Mouse (Mus musculus) CH12.LX (cell line): ENCODE measurements around the gene Maats1.

Source experiments
- CTCF ChIP-seq, 2 experiments: IDR thresholded peaks in 1 of 2; conservative IDR thresholded peaks in 1 of 2; 2 replicates each; pipeline ENCODE4 v1.5.1; 2011 to 2012; ENCODE audit warnings: low read depth in 2 of 2, low read length in 2 of 2, improper control_type of control experiment in 1 of 2, inconsistent platforms in 1 of 2, mild to moderate bottlenecking in 1 of 2, moderate library complexity in 1 of 2
- MAFK ChIP-seq: IDR thresholded peaks from 2 replicates; pipeline ENCODE4 v1.6.1; 2011; ENCODE audit warnings: low read length, improper control_type of control experiment; ENCODE audit not compliant: insufficient replicate concordance
- MAX ChIP-seq: IDR thresholded peaks from 2 replicates; pipeline ENCODE4 v1.6.1; 2011; ENCODE audit warnings: low read length, improper control_type of control experiment
- MXI1 ChIP-seq: IDR thresholded peaks from 2 replicates; pipeline ENCODE4 v1.6.1; 2011; ENCODE audit warnings: mild to moderate bottlenecking, low read depth, low read length, improper control_type of control experiment
- NRF1 ChIP-seq: IDR thresholded peaks from 2 replicates; pipeline ENCODE4 v1.6.1; 2014; ENCODE audit warnings: low read depth, mild to moderate bottlenecking, inconsistent platforms, low read length, improper control_type of control experiment, moderate library complexity
- RAD21 ChIP-seq: IDR thresholded peaks from 2 replicates; pipeline ENCODE4 v1.6.1; 2011; ENCODE audit warnings: low read depth, mild to moderate bottlenecking, low read length, improper control_type of control experiment, moderate library complexity
- TBP ChIP-seq: conservative IDR thresholded peaks from 2 replicates; pipeline ENCODE4 v1.6.1; 2011; ENCODE audit warnings: low read depth, low read length, improper control_type of control experiment
- TCF12 ChIP-seq: IDR thresholded peaks from 2 replicates; pipeline ENCODE4 v1.6.1; 2014; ENCODE audit warnings: low read depth, mild to moderate bottlenecking, inconsistent platforms, low read length, improper control_type of control experiment
- UBTF ChIP-seq: IDR thresholded peaks from 2 replicates; pipeline ENCODE4 v1.6.1; 2012; ENCODE audit warnings: low read depth, mild to moderate bottlenecking, inconsistent platforms, low read length, improper control_type of control experiment, moderate library complexity
- USF1 ChIP-seq: IDR thresholded peaks from 2 replicates; pipeline ENCODE4 v1.6.1; 2014; ENCODE audit warnings: low read depth, mild to moderate bottlenecking, inconsistent platforms, low read length, improper control_type of control experiment

DNA sequence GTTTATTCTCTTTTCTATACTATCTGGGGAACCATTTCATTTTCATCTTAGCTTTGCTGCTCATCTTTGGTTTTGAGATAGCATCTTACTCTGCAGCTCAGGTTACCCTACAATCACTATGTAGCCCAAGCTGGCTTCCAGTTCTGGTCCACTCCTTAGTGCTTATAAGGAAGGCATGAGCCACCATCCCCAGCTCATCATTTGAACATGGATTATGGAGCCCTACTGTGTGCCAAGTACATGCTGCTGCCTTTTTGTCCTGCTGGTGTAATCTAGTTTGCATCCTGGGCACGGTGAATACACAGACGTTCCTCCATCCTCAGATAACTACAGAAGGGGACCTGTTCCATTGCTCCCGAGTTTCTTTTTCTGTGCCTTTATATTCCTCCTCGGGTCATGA is 30.9 kb upstream of the Maats1 start:
- TF ChIP-seq RAD21 (no peak), CTCF (conservative IDR thresholded peaks at IDR 0.05 in 1 of 2, IDR thresholded peaks at IDR 0.05 in 1 of 2; ENCODE audit: low read depth in 2 of 2, low read length in 2 of 2) (no peak), MXI1 (no peak), NRF1 (no peak), USF1 (no peak), TCF12 (no peak), TBP (no peak), MAFK (no peak), MAX (no peak), UBTF (no peak)
